Mouse (Mus musculus): ENCODE measurements around the gene Gm5580. TPM values are rescaled to one million over a fixed set of nuclear protein-coding genes. Genes with fewer than 3 reads are reported as not detected.

Gene Gm5580
- not detected for polyA plus RNA-seq (2017; shearing (Covaris generic))

GRCm38 (mm10) chr6:116550841-116551240, at the start of gene Gm5580:
Gm5580 (plus strand) TSS chr6:116551141.

GRCm38 (mm10) chr6:116506302-116507003, 44.5 kb upstream of the Gm5580 start, which contains the start of gene Olfr212:
Olfr212 (plus strand) TSS chr6:116506516.

GRCm38 (mm10) chr6:116538156-116538555, 12.8 kb upstream of the Gm5580 start, which contains the start of gene Olfr213:
Olfr213 (plus strand) TSS chr6:116538456.

GRCm38 (mm10) chr6:116553935-116554334, 3.0 kb downstream of the Gm5580 start, which contains the start of gene Olfr214:
Olfr214 (plus strand) TSS chr6:116554235.

GRCm38 (mm10) chr6:116584095-116584494, 33.2 kb downstream of the Gm5580 start, which contains the start of gene Olfr215:
Olfr215 (minus strand) TSS chr6:116584195.

Other genes starting within 250 kb of the Gm5580 start
- gene March8, start 213.1 kb upstream of the Gm5580 start, polyA plus RNA-seq (2017; shearing (Covaris generic)), result not detected
- not detected for gene Alox5, start 90.0 kb upstream of the Gm5580 start, polyA plus RNA-seq (2017; shearing (Covaris generic))
- not detected for gene Olfr211, start 62.0 kb upstream of the Gm5580 start, polyA plus RNA-seq (2017; shearing (Covaris generic))
- not detected for gene Olfr212, start 44.6 kb upstream of the Gm5580 start, polyA plus RNA-seq (2017; shearing (Covaris generic))
- not detected for gene Olfr213, start 12.7 kb upstream of the Gm5580 start, polyA plus RNA-seq (2017; shearing (Covaris generic))
- not detected for gene Olfr214, start 3.1 kb downstream of the Gm5580 start, polyA plus RNA-seq (2017; shearing (Covaris generic))
- gene Olfr215, start 33.1 kb downstream of the Gm5580 start, polyA plus RNA-seq (2017; shearing (Covaris generic)), result 0.11 TPM
- gene Zfp422, start 77.9 kb downstream of the Gm5580 start, polyA plus RNA-seq (2017; shearing (Covaris generic)), result 21.8 TPM
- not detected for gene Depp1, start 99.5 kb downstream of the Gm5580 start, polyA plus RNA-seq (2017; shearing (Covaris generic))
- gene Rassf4, start 122.8 kb downstream of the Gm5580 start, polyA plus RNA-seq (2017; shearing (Covaris generic)), result not detected
- gene Tmem72, start 165.8 kb downstream of the Gm5580 start, polyA plus RNA-seq (2017; shearing (Covaris generic)), result 0.02 TPM